Mouse (Mus musculus) thymus, postnatal 14 days (tissue): Measurements from ENCODE around the gene Ankmy1.

Experiments used
- DNase-seq: peaks from one replicate; pipeline ENCODE4 v3.0.0; 2021

Gene Ankmy1

GRCm38 (mm10) chr1:92814319-92814718 lies 88.4 kb downstream of the Ankmy1 start:
- no peak for DNase-seq
